Mouse (Mus musculus): ENCODE results near the gene Mettl16. TPM values are rescaled to one million over a fixed set of nuclear protein-coding genes. Genes with fewer than 3 reads are reported as not detected.

Gene Mettl16
- total and polyA plus RNA-seq, 3 experiments: 22.9 to 36.1 (median 29.4) TPM

DNA sequence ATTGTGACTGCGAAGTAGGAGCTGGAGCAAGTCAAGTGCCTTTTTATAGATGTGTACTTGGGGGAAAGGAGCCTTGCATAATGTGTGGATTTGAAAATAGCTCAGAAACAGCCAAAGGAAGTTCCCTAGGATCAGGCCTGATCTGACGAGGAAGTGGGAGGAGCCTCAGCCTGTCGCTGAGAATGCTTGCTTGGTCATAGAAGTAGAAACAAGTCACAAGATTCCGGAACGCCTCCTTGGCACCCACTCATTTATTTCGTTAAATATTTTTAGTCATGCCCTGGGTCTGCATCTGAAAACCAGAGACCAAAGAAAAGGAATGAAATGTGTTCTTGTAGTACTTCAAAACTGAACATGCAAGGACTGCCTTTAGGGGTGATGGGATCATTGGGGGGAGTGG is 68.3 kb downstream of the Mettl16 start:
- no peaks in the 10 kb centered on the region for H3K9me3 ChIP-seq (replicated peaks)
- no peaks in the 10 kb centered on the region for H3K27me3 ChIP-seq (ENCODE audit: insufficient read depth, low read length)
- DNase-seq (ENCODE audit: low spot score) (peak; percentile 85), ATAC-seq (ENCODE audit: extremely low read depth, insufficient number of reproducible peaks, low FRiP score, poor library complexity, severe bottlenecking) (0 out of 2 replicates have a peak, but pooled peaks have one; percentile 19)
- peaks cover 88% of the 10 kb centered on the region for H3K4me1 ChIP-seq (ENCODE audit: insufficient read depth, low read depth, low read length)
- peak overlapping the region; percentile 56; the same call in 1 of the 2 replicates for H3K4me3 ChIP-seq (ENCODE audit: low read depth, low read length)
- H3K36me3 ChIP-seq (replicated peaks): peaks cover 84% of the 10 kb centered on the region
- TF ChIP-seq GATA1 (IDR thresholded peaks at IDR 0.05; ENCODE audit: borderline replicate concordance, low read length) (no peak), POLR2AphosphoS5 (IDR thresholded peaks at IDR 0.05; ENCODE audit: insufficient replicate concordance, low read depth, low read length) (no peak), TAL1 (conservative IDR thresholded peaks at IDR 0.05; ENCODE audit: low read depth, low read length) (no peak), GATA2 (IDR thresholded peaks at IDR 0.05; ENCODE audit: borderline replicate concordance, low read depth, low read length) (no peak), CTCF (IDR thresholded peaks at IDR 0.05; ENCODE audit: low read depth, low read length) (no peak)

DNA sequence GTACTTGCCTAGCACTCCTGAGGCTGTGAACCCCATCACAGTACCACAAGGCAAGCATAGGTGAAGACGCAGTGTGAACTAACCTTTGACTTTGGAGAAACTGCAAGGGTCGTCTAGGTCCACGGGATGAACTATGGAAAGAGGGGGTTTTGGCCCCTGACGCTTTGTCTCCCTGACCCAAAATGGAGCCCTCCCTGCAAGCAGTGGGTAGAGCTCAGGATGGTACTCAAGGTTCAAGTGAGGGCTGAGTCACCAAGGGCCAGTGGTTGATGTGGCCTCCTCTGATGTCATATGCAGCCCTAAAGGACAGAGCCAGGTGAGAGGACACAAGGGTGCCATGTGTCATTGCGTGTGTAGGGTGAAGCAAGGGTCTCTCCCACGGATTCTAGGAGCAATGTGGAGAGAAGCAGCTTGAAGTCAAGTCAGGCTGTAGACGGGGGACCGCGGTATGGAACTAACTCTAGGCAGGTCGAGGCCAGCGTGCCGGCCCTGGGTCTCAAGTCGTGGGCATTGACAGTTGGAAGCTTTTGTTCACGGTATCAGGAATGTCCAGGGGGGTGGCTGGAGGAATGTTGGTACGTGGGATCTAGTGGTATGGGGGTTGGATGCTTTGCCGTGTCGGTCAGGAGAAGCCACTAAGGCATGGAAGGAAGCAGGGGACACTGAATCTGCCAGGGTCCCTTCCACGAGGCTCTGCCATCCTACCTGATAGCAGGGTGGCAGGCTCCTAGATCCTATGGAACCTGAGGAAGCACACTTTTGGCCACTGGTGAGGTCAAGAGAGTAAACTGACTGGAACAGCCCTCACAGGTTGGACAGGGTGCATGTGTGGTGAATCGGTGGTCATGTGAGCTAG is 69.5 kb downstream of the Mettl16 start:
- H3K36me3 ChIP-seq (replicated peaks): peaks cover 84% of the 10 kb centered on the region

DNA sequence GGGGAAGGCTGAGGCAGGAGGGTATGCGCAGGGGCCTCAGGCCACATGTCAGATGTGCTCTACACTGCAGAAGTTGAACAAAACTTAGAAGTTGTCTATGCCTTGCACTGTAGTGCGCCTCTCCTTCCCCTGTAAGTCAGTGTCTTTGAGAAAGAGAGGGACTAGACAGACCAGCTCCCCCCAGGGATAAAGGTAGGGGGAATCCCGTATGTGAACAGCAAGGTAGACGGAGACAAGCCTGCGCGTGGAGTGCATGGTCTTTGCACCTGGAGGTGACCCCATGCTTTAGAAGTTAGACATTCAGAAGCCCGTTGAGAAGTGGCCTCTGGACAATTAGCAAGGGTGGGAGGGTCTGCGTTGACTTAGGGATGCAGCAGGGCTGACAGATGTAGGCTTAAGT is 70.1 kb downstream of the Mettl16 start:
- H3K27me3 ChIP-seq (ENCODE audit: insufficient read depth, low read length): no peaks in the 10 kb centered on the region
- no peak overlapping the region for H3K4me3 ChIP-seq (ENCODE audit: low read depth, low read length)
- no peak for ATAC-seq (ENCODE audit: extremely low read depth, insufficient number of reproducible peaks, low FRiP score, poor library complexity, severe bottlenecking)
- peaks cover 9% of the 10 kb centered on the region for H3K9me3 ChIP-seq (replicated peaks)
- TF ChIP-seq POLR2AphosphoS5 (IDR thresholded peaks at IDR 0.05; ENCODE audit: insufficient replicate concordance, low read depth, low read length) (no peak), CTCF (IDR thresholded peaks at IDR 0.05; ENCODE audit: low read depth, low read length) (no peak)
- peaks cover 85% of the 10 kb centered on the region for H3K36me3 ChIP-seq (replicated peaks)
- DNase-seq (ENCODE audit: low spot score): no peak
- H3K4me1 ChIP-seq (ENCODE audit: insufficient read depth, low read depth, low read length): peaks cover 72% of the 10 kb centered on the region

More for the DNA sequence above, 69.5 kb downstream of the Mettl16 start:
- H3K9me3 ChIP-seq (replicated peaks): peaks cover 5% of the 10 kb centered on the region
- H3K4me3 ChIP-seq (ENCODE audit: low read depth, low read length): no peak overlapping the region
- ATAC-seq (ENCODE audit: extremely low read depth, insufficient number of reproducible peaks, low FRiP score, poor library complexity, severe bottlenecking): no peak
- TF ChIP-seq GATA2 (IDR thresholded peaks at IDR 0.05; ENCODE audit: borderline replicate concordance, low read depth, low read length): no peak
- TF ChIP-seq TAL1 (conservative IDR thresholded peaks at IDR 0.05; ENCODE audit: low read depth, low read length): no peak
- no peak for TF ChIP-seq GATA1 (IDR thresholded peaks at IDR 0.05; ENCODE audit: borderline replicate concordance, low read length)
- TF ChIP-seq POLR2AphosphoS5 (IDR thresholded peaks at IDR 0.05; ENCODE audit: insufficient replicate concordance, low read depth, low read length): no peak
- TF ChIP-seq CTCF (IDR thresholded peaks at IDR 0.05; ENCODE audit: low read depth, low read length): no peak
- no peak for DNase-seq (ENCODE audit: low spot score)
- H3K4me1 ChIP-seq (ENCODE audit: insufficient read depth, low read depth, low read length): peaks cover 78% of the 10 kb centered on the region
- H3K27me3 ChIP-seq (ENCODE audit: insufficient read depth, low read length): no peaks in the 10 kb centered on the region

DNA sequence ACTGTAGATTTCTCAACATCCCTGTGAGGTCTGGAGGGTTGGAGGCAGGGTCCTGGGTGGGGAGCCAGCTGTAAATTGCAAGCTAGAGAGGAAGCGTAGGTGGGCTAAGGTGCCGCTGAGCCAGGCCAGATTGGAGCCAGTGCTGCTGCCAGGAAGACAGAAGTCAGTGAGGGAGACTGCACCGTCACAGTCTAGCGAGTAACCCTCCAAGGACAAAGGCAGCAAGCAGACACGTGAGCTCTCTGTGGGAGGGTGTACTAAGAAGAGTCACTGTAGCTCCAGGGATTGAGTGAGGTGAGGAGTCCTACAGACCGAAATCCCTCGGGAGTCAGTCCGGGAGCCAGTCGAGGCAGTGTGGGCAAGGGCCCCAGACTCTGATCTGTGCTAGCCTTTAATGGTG is 70.7 kb downstream of the Mettl16 start:
- ATAC-seq (ENCODE audit: extremely low read depth, insufficient number of reproducible peaks, low FRiP score, poor library complexity, severe bottlenecking) (no peak), DNase-seq (ENCODE audit: low spot score) (no peak)
- H3K36me3 ChIP-seq (replicated peaks): peaks cover 85% of the 10 kb centered on the region

DNA sequence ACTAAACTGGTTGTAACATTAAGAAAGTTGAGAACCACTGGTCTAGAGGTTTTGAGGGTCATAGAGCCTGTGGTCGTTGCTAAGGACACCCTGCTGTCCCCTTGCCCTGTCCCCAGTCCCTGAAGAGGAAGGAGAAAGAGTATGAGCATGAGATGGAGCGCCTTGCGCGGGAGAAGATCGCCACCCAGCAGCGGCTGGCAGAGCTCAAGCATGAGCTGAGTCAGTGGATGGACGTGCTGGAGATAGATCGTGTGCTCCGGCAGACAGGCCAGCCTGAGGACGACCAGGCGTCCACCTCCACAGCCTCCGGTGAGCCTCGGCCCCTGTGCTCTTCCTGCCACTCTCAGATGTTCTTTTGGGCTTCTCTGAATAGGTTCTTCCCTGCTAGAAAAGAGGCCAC is 71.4 kb downstream of the Mettl16 start:
- peaks cover 80% of the 10 kb centered on the region for H3K36me3 ChIP-seq (replicated peaks)
- H3K4me3 ChIP-seq (ENCODE audit: low read depth, low read length): no peak overlapping the region
- ATAC-seq (ENCODE audit: extremely low read depth, insufficient number of reproducible peaks, low FRiP score, poor library complexity, severe bottlenecking): no peak
- DNase-seq (ENCODE audit: low spot score): no peak
- peaks cover 10% of the 10 kb centered on the region for H3K9me3 ChIP-seq (replicated peaks)
- peaks cover 59% of the 10 kb centered on the region for H3K4me1 ChIP-seq (ENCODE audit: insufficient read depth, low read depth, low read length)
- TF ChIP-seq POLR2AphosphoS5 (IDR thresholded peaks at IDR 0.05; ENCODE audit: insufficient replicate concordance, low read depth, low read length): no peak
- no peak for TF ChIP-seq GATA2 (IDR thresholded peaks at IDR 0.05; ENCODE audit: borderline replicate concordance, low read depth, low read length)
- TF ChIP-seq CTCF (IDR thresholded peaks at IDR 0.05; ENCODE audit: low read depth, low read length): no peak
- no peak for TF ChIP-seq GATA1 (IDR thresholded peaks at IDR 0.05; ENCODE audit: borderline replicate concordance, low read length)
- no peak for TF ChIP-seq TAL1 (conservative IDR thresholded peaks at IDR 0.05; ENCODE audit: low read depth, low read length)
- H3K27me3 ChIP-seq (ENCODE audit: insufficient read depth, low read length): no peaks in the 10 kb centered on the region

More for the DNA sequence above, 70.7 kb downstream of the Mettl16 start:
- no peaks in the 10 kb centered on the region for H3K27me3 ChIP-seq (ENCODE audit: insufficient read depth, low read length)
- peaks cover 10% of the 10 kb centered on the region for H3K9me3 ChIP-seq (replicated peaks)
- TF ChIP-seq GATA1 (IDR thresholded peaks at IDR 0.05; ENCODE audit: borderline replicate concordance, low read length): no peak
- no peak for TF ChIP-seq CTCF (IDR thresholded peaks at IDR 0.05; ENCODE audit: low read depth, low read length)
- no peak for TF ChIP-seq POLR2AphosphoS5 (IDR thresholded peaks at IDR 0.05; ENCODE audit: insufficient replicate concordance, low read depth, low read length)
- TF ChIP-seq GATA2 (IDR thresholded peaks at IDR 0.05; ENCODE audit: borderline replicate concordance, low read depth, low read length): no peak
- TF ChIP-seq TAL1 (conservative IDR thresholded peaks at IDR 0.05; ENCODE audit: low read depth, low read length): no peak
- peaks cover 66% of the 10 kb centered on the region for H3K4me1 ChIP-seq (ENCODE audit: insufficient read depth, low read depth, low read length)
- H3K4me3 ChIP-seq (ENCODE audit: low read depth, low read length): no peak overlapping the region

DNA sequence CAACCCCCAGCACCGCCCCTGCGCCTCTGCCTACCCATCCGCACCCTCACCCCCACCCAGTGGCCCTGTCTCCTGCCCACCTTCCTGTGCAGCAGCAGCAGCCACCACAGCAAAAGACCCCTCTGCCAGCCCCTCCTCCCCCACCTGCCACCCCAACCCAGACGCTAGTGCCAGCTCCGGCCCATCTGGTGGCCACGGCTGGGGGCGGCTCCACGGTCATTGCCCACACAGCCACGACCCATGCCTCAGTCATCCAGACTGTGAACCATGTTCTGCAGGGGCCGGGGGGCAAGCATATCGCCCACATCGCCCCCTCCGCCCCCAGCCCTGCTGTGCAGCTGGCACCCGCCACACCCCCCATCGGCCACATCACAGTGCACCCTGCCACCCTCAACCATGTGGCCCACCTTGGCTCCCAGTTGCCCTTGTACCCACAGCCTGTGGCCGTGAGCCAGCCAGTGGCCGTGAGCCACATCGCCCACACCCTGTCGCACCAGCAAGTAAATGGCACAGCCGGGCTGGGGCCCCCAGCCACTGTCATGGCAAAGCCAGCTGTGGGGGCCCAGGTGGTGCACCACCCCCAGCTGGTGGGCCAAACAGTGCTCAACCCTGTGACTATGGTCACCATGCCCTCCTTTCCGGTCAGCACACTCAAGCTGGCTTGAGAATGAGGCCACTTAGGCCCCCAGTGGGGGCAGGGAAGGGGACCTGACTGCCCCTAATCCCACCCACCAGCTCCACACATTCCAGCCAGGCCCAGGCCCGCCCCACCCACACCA is 72.2 kb downstream of the Mettl16 start:
- no peak for ATAC-seq (ENCODE audit: extremely low read depth, insufficient number of reproducible peaks, low FRiP score, poor library complexity, severe bottlenecking)
- no peak for DNase-seq (ENCODE audit: low spot score)
- TF ChIP-seq CTCF (IDR thresholded peaks at IDR 0.05; ENCODE audit: low read depth, low read length) (no peak), GATA1 (IDR thresholded peaks at IDR 0.05; ENCODE audit: borderline replicate concordance, low read length) (no peak), POLR2AphosphoS5 (IDR thresholded peaks at IDR 0.05; ENCODE audit: insufficient replicate concordance, low read depth, low read length) (no peak)
- H3K4me1 ChIP-seq (ENCODE audit: insufficient read depth, low read depth, low read length): peaks cover 58% of the 10 kb centered on the region
- peak overlapping the region; percentile 6; the same call in 1 of the 2 replicates for H3K4me3 ChIP-seq (ENCODE audit: low read depth, low read length)
- H3K27me3 ChIP-seq (ENCODE audit: insufficient read depth, low read length): no peaks in the 10 kb centered on the region
- H3K9me3 ChIP-seq (replicated peaks): peaks cover 10% of the 10 kb centered on the region
- H3K36me3 ChIP-seq (replicated peaks): peaks cover 73% of the 10 kb centered on the region
